Mouse (Mus musculus): ENCODE measurements around the gene Inhbc. TPM values are rescaled to one million over a fixed set of nuclear protein-coding genes. Genes with fewer than 3 reads are reported as not detected.
A peak's percentile ranks its signal among the peaks of the same experiment; 100 is the strongest.

Gene Inhbc
- total RNA-seq, 2 experiments from 2014 or later, result not detected

GRCm38 (mm10) chr10:127352766-127353165 lies 17.5 kb downstream of the Inhbc start:
- DNase-seq (ENCODE audit: extremely low spot score in 1 of 2, low spot score in 1 of 2), result no peak

GRCm38 (mm10) chr10:127352187-127352586 lies 18.0 kb downstream of the Inhbc start:
- no peak for DNase-seq (ENCODE audit: extremely low spot score in 1 of 2, low spot score in 1 of 2)

GRCm38 (mm10) chr10:127351719-127352118 lies 18.5 kb downstream of the Inhbc start:
- DNase-seq (ENCODE audit: extremely low spot score in 1 of 2, low spot score in 1 of 2), result no peak

GRCm38 (mm10) chr10:127351285-127351595 lies 19.0 kb downstream of the Inhbc start:
- no peak for DNase-seq (ENCODE audit: extremely low spot score in 1 of 2, low spot score in 1 of 2)

GRCm38 (mm10) chr10:127350594-127351284 lies 19.5 kb downstream of the Inhbc start:
- peak; percentile 53 to 69 for DNase-seq (ENCODE audit: extremely low spot score in 1 of 2, low spot score in 1 of 2)

GRCm38 (mm10) chr10:127349810-127350209 lies 20.4 kb downstream of the Inhbc start:
- DNase-seq (ENCODE audit: extremely low spot score in 1 of 2, low spot score in 1 of 2), result no peak

- DNase-seq (ENCODE audit: extremely low spot score in 1 of 2, low spot score in 1 of 2), result no peak
These were observed 21.3 kb downstream of the Inhbc start for GRCm38 (mm10) chr10:127348957-127349356.

GRCm38 (mm10) chr10:127346173-127346572 lies 24.1 kb downstream of the Inhbc start:
- no peak for DNase-seq (ENCODE audit: extremely low spot score in 1 of 2, low spot score in 1 of 2)

GRCm38 (mm10) chr10:127343029-127343428 lies 27.2 kb downstream of the Inhbc start:
- DNase-seq (ENCODE audit: extremely low spot score in 1 of 2, low spot score in 1 of 2), result no peak

- DNase-seq (ENCODE audit: extremely low spot score in 1 of 2, low spot score in 1 of 2), result peak; percentile 60 to 84
These were observed 28.2 kb downstream of the Inhbc start, which contains the start of gene Gli1 for GRCm38 (mm10) chr10:127341891-127342639. Gene Gli1, minus strand, starts transcription at chr10:127341974.

GRCm38 (mm10) chr10:127341360-127341690 lies 28.9 kb downstream of the Inhbc start:
- DNase-seq (ENCODE audit: extremely low spot score in 1 of 2, low spot score in 1 of 2), result no peak

- DNase-seq (ENCODE audit: extremely low spot score in 1 of 2, low spot score in 1 of 2), result no peak
These were observed 29.5 kb downstream of the Inhbc start for GRCm38 (mm10) chr10:127340577-127341359.

- DNase-seq (ENCODE audit: extremely low spot score in 1 of 2, low spot score in 1 of 2), result no peak
These were observed 30.3 kb downstream of the Inhbc start for GRCm38 (mm10) chr10:127339683-127340576.

- peak; percentile 65 to 83 for DNase-seq (ENCODE audit: extremely low spot score in 1 of 2, low spot score in 1 of 2)
These were observed 31.1 kb downstream of the Inhbc start for GRCm38 (mm10) chr10:127338930-127339682.

- DNase-seq (ENCODE audit: extremely low spot score in 1 of 2, low spot score in 1 of 2), result no peak
These were observed 32.6 kb downstream of the Inhbc start for GRCm38 (mm10) chr10:127337536-127338099.

GRCm38 (mm10) chr10:127336952-127337351 lies 33.3 kb downstream of the Inhbc start:
- DNase-seq (ENCODE audit: extremely low spot score in 1 of 2, low spot score in 1 of 2), result no peak

GRCm38 (mm10) chr10:127335271-127335670 lies 35.0 kb downstream of the Inhbc start:
- no peak for DNase-seq (ENCODE audit: extremely low spot score in 1 of 2, low spot score in 1 of 2)

GRCm38 (mm10) chr10:127333152-127333551 lies 37.1 kb downstream of the Inhbc start:
- DNase-seq (ENCODE audit: extremely low spot score in 1 of 2, low spot score in 1 of 2), result no peak

- no peak for DNase-seq (ENCODE audit: extremely low spot score in 1 of 2, low spot score in 1 of 2)
These were observed 37.9 kb downstream of the Inhbc start for GRCm38 (mm10) chr10:127332211-127332874.
